Mouse (Mus musculus) pancreas, adult 10 weeks (tissue): ENCODE data around the gene Gm8220. TPM values are rescaled to one million over a fixed set of nuclear protein-coding genes. Genes with fewer than 3 reads are reported as not detected.

Experiments used
- polyA plus RNA-seq: library from polyadenylated mRNA; stranded (reverse); fragments of 350-450 nt; fragmentation: Illumina TruSeq; extraction: RNeasy Lipid Tissue Mini Kit (QIAGEN cat#74804); gene quantifications from one replicate; pipeline ENCODE4 v1.2.3, GENCODE M21; 2015; ENCODE audit warnings: low read depth, low replicate concordance; ENCODE audit not compliant: insufficient read depth

Gene Gm8220
- polyA plus RNA-seq = not detected

GRCm38 (mm10) chr14:44285280-44285679, at the start of gene Gm8220:
Gene Gm8220 (plus strand): TSS chr14:44285580.

GRCm38 (mm10) chr14:44338484-44338883, 53.1 kb downstream of the Gm8220 start, which contains the start of gene Gm5930:
Gene Gm5930 (minus strand): TSS chr14:44338584.

Other genes with a start within 250 kb of the Gm8220 start
- 4.0 TPM for gene Ear2, start 182.9 kb upstream of the Gm8220 start, polyA plus RNA-seq
- gene Gm3327, start 161.7 kb upstream of the Gm8220 start, polyA plus RNA-seq = not detected
- gene Gm8212, start 87.9 kb upstream of the Gm8220 start, polyA plus RNA-seq = not detected
- gene 4930503E14Rik, start 72.3 kb upstream of the Gm8220 start, polyA plus RNA-seq = not detected
- not detected for gene Gm5930, start 53.0 kb downstream of the Gm8220 start, polyA plus RNA-seq
- gene Gm8229, start 79.8 kb downstream of the Gm8220 start, polyA plus RNA-seq = not detected
- gene Gm3371, start 125.1 kb downstream of the Gm8220 start, polyA plus RNA-seq = not detected
- not detected for gene Gm8232, start 148.1 kb downstream of the Gm8220 start, polyA plus RNA-seq
- gene BC061237, start 206.9 kb downstream of the Gm8220 start, polyA plus RNA-seq = not detected
- gene Gm17093, start 232.7 kb downstream of the Gm8220 start, polyA plus RNA-seq = not detected